Mouse (Mus musculus) hindbrain, embryonic 10.5 days (tissue): ENCODE results near the gene Col18a1. TPM values are rescaled to one million over a fixed set of nuclear protein-coding genes. Genes with fewer than 3 reads are reported as not detected.

ENCODE experiments used
- DNase-seq: peaks from one replicate; pipeline ENCODE4 v3.0.0-alpha.2; 2017; ENCODE audit warnings: low spot score
- H3K27ac ChIP-seq: fragments of 300-500 bp; sonication (generic); 2 replicates; pipeline ENCODE4 v1.5.1; 2016; ENCODE audit warnings: mild to moderate bottlenecking, moderate library complexity
- H3K27me3 ChIP-seq: fragments of 300-500 bp; sonication (generic); 2 replicates; pipeline ENCODE4 v1.6.1; 2016; ENCODE audit warnings: mild to moderate bottlenecking; ENCODE audit not compliant: poor library complexity, insufficient read depth, severe bottlenecking
- H3K36me3 ChIP-seq: fragments of 300-500 bp; sonication (generic); 2 replicates; pipeline ENCODE4 v1.6.1; 2016; ENCODE audit warnings: mild to moderate bottlenecking, moderate library complexity
- H3K4me1 ChIP-seq: fragments of 300-500 bp; sonication (generic); replicated peaks from 2 replicates; pipeline ENCODE4 v1.6.1; 2016; ENCODE audit warnings: mild to moderate bottlenecking
- H3K4me3 ChIP-seq: fragments of 300-500 bp; sonication (generic); 2 replicates; pipeline ENCODE4 v1.5.1; 2016; ENCODE audit warnings: mild to moderate bottlenecking, moderate library complexity
- H3K9me3 ChIP-seq: fragments of 300-500 bp; sonication (generic); 2 replicates; pipeline ENCODE4 v1.6.1; 2016; ENCODE audit warnings: mild to moderate bottlenecking, moderate library complexity
- WGBS: fragments of 180-500 bp; shearing (Covaris S2); methylation state at CpG from one replicate; pipeline ENCODE4 v1.1.7; 2016; 5-methylcytosine and 5-hydroxymethylcytosine counted together
- polyA plus RNA-seq: library from polyadenylated mRNA; unstranded; fragments of >200 nt; fragmentation: Nextera tagmentation; extraction: Ambion mirVana; gene quantifications from 2 replicates; pipeline ENCODE4 v1.2.1, GENCODE M21; 2016

Col18a1 gene
- polyA plus RNA-seq, 1 experiment from 2014 or later: 147 TPM

GRCm38 (mm10) chr10:77062393-77063010 lies 103.8 kb downstream of the Col18a1 start:
- H3K4me3 ChIP-seq: no peak overlapping the region
- no peaks in the 10 kb centered on the region for H3K9me3 ChIP-seq
- WGBS: 81% methylated on average over 11 of the region's 11 CpGs
- H3K4me1 ChIP-seq: peaks cover 5% of the 10 kb centered on the region; the same call in 1 of the 2 replicates
- no peaks in the 10 kb centered on the region for H3K27me3 ChIP-seq
- DNase-seq: no peak
- peaks cover 73% of the 10 kb centered on the region for H3K36me3 ChIP-seq
- no peak overlapping the region for H3K27ac ChIP-seq

DNA sequence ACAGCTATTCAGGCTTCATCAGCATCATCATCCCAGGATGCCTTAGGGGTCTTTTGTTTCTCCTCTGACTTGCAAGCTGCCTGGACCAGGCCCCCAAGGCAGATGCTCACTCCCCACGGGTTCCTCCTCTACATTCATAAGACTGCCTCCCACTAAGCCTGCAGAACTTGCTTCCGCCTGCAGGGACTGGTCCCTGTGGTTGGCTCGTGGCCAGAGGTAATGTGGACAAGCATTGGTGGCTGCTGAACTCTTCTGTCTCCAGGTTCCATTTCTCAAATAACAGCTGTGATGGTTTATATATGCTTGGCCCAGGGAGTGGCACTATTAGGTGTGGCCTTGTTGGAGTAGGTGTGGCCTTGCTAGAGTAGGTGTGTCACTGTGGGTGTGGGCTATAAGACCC lies 104.9 kb downstream of the Col18a1 start:
- H3K4me1 ChIP-seq: peaks cover 5% of the 10 kb centered on the region; the same call in 1 of the 2 replicates
- 73% methylated on average over 3 of the region's 3 CpGs for WGBS
- DNase-seq: no peak
- H3K27me3 ChIP-seq: no peaks in the 10 kb centered on the region
- H3K4me3 ChIP-seq: no peak overlapping the region
- no peaks in the 10 kb centered on the region for H3K9me3 ChIP-seq
- H3K36me3 ChIP-seq: peaks cover 73% of the 10 kb centered on the region
- no peak overlapping the region for H3K27ac ChIP-seq

GRCm38 (mm10) chr10:77056768-77057167 lies 109.6 kb downstream of the Col18a1 start:
- H3K4me3 ChIP-seq: no peak overlapping the region
- WGBS: 87% methylated on average over 10 of the region's 10 CpGs
- no peaks in the 10 kb centered on the region for H3K9me3 ChIP-seq
- H3K36me3 ChIP-seq: peaks cover 86% of the 10 kb centered on the region
- no peaks in the 10 kb centered on the region for H3K27me3 ChIP-seq
- peaks cover 22% of the 10 kb centered on the region for H3K4me1 ChIP-seq
- H3K27ac ChIP-seq: no peak overlapping the region
- DNase-seq: no peak

- Histone ChIP-seq H3K36me3 (peaks cover 98% of the 10 kb centered on the region), H3K4me1 (peaks cover 18% of the 10 kb centered on the region), H3K27ac (no peak overlapping the region), H3K4me3 (no peak overlapping the region), H3K9me3 (no peaks in the 10 kb centered on the region), H3K27me3 (no peaks in the 10 kb centered on the region)
- no peak for DNase-seq
- WGBS: 93% methylated on average over 3 of the region's 3 CpGs
Observed at GRCm38 (mm10) chr10:77048606-77049005, 117.7 kb downstream of the Col18a1 start.

DNA sequence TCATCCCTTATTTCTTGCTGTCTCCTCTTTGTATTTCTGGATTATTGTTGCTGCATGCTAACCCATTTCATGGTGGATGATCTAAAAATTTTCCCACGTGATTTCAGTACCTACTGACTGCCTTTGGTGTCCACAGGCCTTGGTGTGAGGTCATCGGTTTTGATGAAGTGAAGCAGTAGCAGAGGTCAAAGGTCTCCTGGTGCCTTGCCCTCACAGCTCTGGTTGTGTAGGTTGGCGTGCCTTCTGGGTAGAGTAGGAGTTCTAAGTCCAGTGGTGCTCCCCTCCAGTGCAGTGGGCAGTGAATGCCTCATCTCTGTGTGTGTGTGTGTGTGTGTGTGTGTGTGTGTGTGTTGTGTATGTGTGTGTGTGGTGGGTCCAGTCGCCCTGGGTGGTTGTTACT lies 118.2 kb downstream of the Col18a1 start:
- Histone ChIP-seq H3K27me3 (no peaks in the 10 kb centered on the region), H3K27ac (no peak overlapping the region), H3K36me3 (peaks cover 98% of the 10 kb centered on the region), H3K4me1 (peaks cover 14% of the 10 kb centered on the region), H3K9me3 (no peaks in the 10 kb centered on the region), H3K4me3 (no peak overlapping the region)
- 75% methylated on average over 4 of the region's 4 CpGs for WGBS
- DNase-seq: no peak

GRCm38 (mm10) chr10:77038579-77039174 lies 127.7 kb downstream of the Col18a1 start:
- H3K36me3 ChIP-seq: peaks cover 71% of the 10 kb centered on the region
- WGBS: 93% methylated on average over 8 of the region's 8 CpGs
- H3K27me3 ChIP-seq: no peaks in the 10 kb centered on the region
- H3K9me3 ChIP-seq: no peaks in the 10 kb centered on the region
- no peak overlapping the region for H3K4me3 ChIP-seq
- H3K27ac ChIP-seq: no peak overlapping the region
- peaks cover 34% of the 10 kb centered on the region for H3K4me1 ChIP-seq
- DNase-seq: no peak

DNA sequence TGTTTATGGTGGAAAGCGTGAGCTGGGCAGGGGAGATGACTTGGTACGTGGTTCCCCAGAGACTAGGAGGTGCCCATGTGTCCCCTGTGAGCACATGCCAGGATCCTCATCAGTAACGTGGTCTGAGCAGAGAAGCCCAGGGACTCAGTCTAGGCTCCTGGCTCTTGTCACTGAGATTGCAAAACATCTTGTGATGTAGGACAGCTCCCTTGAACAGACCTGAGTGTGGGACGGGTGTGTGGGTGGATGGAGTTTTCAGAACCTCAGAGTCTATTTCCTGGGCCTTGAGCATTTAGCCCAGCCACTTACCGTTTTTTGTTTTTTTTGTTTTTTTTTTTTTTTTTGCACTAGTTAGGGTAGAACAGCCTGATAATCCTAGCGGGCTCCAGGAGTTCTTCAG lies 130.9 kb downstream of the Col18a1 start:
- Histone ChIP-seq H3K36me3 (peaks cover 39% of the 10 kb centered on the region), H3K27me3 (peaks cover 17% of the 10 kb centered on the region), H3K9me3 (no peaks in the 10 kb centered on the region), H3K4me3 (no peak overlapping the region; the same call in 1 of the 2 replicates), H3K27ac (no peak overlapping the region), H3K4me1 (peaks cover 51% of the 10 kb centered on the region)
- DNase-seq: no peak
- WGBS: 84% methylated on average over 6 of the region's 6 CpGs

GRCm38 (mm10) chr10:77033323-77034025 lies 132.9 kb downstream of the Col18a1 start:
- WGBS: under 1% methylated on average over 30 of the region's 30 CpGs
- peak overlapping the region; percentile 94 for H3K27ac ChIP-seq
- no peaks in the 10 kb centered on the region for H3K9me3 ChIP-seq
- peaks cover 51% of the 10 kb centered on the region for H3K4me1 ChIP-seq
- peaks cover 20% of the 10 kb centered on the region for H3K36me3 ChIP-seq
- H3K4me3 ChIP-seq: peak overlapping the region; percentile 79
- H3K27me3 ChIP-seq: peaks cover 17% of the 10 kb centered on the region
- no peak for DNase-seq

DNA sequence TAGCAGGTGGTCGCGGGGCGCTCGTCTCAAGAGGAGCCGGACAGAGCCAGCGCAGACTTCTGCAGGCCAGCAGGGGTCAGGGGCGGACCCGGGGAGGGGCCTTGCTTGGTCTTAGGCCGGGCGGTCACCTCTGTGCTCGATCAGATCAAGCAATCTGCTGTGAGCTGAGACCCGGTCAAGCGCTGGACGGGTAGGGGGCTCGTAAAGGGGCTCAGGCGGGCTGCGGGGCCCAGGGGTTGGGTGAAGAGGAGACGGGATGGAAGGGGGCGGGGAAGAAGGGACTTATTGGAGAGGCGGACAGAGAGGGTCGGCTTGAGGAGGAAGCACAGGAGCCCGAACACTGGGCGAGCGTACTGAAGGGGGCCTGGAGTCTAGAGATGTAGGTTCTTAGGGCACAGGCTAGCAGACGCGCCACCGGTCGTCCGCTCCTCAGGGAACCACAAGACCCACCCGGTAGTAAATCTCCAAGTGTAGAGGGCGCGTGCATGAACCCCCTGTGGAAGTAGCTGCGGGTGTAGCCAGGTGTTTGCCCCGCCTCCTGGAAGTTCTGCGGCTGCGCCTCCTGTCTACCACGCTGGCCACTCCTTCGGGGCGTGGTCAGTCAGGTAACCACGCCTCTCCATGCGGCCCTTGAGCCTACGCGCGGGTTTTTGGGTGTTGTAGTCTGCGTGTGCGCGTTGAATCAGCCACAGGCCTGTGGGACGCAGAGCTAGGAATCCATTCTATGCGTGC lies 133.6 kb downstream of the Col18a1 start:
- Histone ChIP-seq H3K36me3 (peaks cover 14% of the 10 kb centered on the region; the same call in 1 of the 2 replicates), H3K27ac (peak overlapping the region; percentile 94), H3K27me3 (peaks cover 17% of the 10 kb centered on the region), H3K4me1 (peaks cover 51% of the 10 kb centered on the region), H3K9me3 (no peaks in the 10 kb centered on the region), H3K4me3 (peak overlapping the region; percentile 79)
- DNase-seq: peak; percentile 92
- WGBS: under 1% methylated on average over 49 of the region's 49 CpGs

- 31% methylated on average over 13 of the region's 13 CpGs for WGBS
- Histone ChIP-seq H3K4me1 (peaks cover 47% of the 10 kb centered on the region), H3K27ac (peak within 1 kb of the TSS; percentile 94), H3K27me3 (peaks cover 17% of the 10 kb centered on the region), H3K9me3 (no peaks in the 10 kb centered on the region), H3K4me3 (peak within 1 kb of the TSS; percentile 79), H3K36me3 (peaks cover 6% of the 10 kb centered on the region; the same call in 1 of the 2 replicates)
- no peak for DNase-seq
Observed at GRCm38 (mm10) chr10:77031768-77032375, 134.5 kb downstream of the Col18a1 start, which contains the start of gene Slc19a1. TSS of gene Slc19a1 (plus strand) at chr10:77032241.

DNA sequence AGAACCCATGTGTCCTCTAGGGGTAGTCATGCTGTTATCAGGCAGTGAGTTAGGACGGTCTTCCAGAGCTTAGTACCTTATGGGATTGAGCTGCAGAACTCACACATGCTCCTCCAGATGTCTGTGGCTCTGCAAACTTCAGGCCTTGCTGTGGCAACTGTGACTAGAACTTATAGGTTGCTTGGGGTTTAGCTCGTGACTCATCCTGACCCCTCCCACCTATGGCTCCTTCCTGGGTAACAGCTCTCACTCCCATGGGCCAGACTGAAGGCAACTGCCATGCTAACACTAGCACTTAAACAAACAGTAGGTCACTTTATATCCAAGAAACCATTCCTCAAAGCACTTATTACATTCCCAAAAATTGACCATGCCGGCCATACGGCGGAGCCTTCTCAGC lies 135.7 kb downstream of the Col18a1 start:
- DNase-seq: no peak
- 90% methylated on average over 5 of the region's 5 CpGs for WGBS
- Histone ChIP-seq H3K9me3 (no peaks in the 10 kb centered on the region), H3K4me3 (no peak overlapping the region), H3K27me3 (peaks cover 20% of the 10 kb centered on the region), H3K36me3 (no peaks in the 10 kb centered on the region), H3K4me1 (peaks cover 36% of the 10 kb centered on the region), H3K27ac (no peak overlapping the region)

GRCm38 (mm10) chr10:77029761-77030160 lies 136.6 kb downstream of the Col18a1 start:
- Histone ChIP-seq H3K27ac (no peak overlapping the region), H3K9me3 (no peaks in the 10 kb centered on the region), H3K4me1 (peaks cover 28% of the 10 kb centered on the region), H3K27me3 (peaks cover 20% of the 10 kb centered on the region), H3K36me3 (no peaks in the 10 kb centered on the region), H3K4me3 (no peak overlapping the region)
- 88% methylated on average over 4 of the region's 4 CpGs for WGBS
- no peak for DNase-seq
